Mouse (Mus musculus): ENCODE data around the gene Fam20a.

The Fam20a gene

GRCm38 (mm10) chr11:109721781-109722446, at the start of gene Fam20a:
TSS of gene Fam20a (minus strand) at chr11:109722279.
- DNase-seq (ENCODE audit: low spot score), result no peak

- no peak for DNase-seq (ENCODE audit: low spot score)
These were observed 49.3 kb upstream of the Fam20a start for GRCm38 (mm10) chr11:109771381-109771780.

- no peak for DNase-seq (ENCODE audit: low spot score)
These were observed 48.1 kb upstream of the Fam20a start for GRCm38 (mm10) chr11:109770185-109770584.

GRCm38 (mm10) chr11:109769091-109769490, 47.0 kb upstream of the Fam20a start:
- no peak for DNase-seq (ENCODE audit: low spot score)

GRCm38 (mm10) chr11:109760063-109760462, 38.0 kb upstream of the Fam20a start:
- no peak for DNase-seq (ENCODE audit: low spot score)

- no peak for DNase-seq (ENCODE audit: low spot score)
These were observed 36.6 kb upstream of the Fam20a start for GRCm38 (mm10) chr11:109758616-109759215.

GRCm38 (mm10) chr11:109754105-109754602, 32.1 kb upstream of the Fam20a start:
- DNase-seq (ENCODE audit: low spot score), result no peak

GRCm38 (mm10) chr11:109751636-109752603, 29.8 kb upstream of the Fam20a start:
- DNase-seq (ENCODE audit: low spot score), result no peak

- no peak for DNase-seq (ENCODE audit: low spot score)
These were observed 23.1 kb upstream of the Fam20a start for GRCm38 (mm10) chr11:109745210-109745609.

- DNase-seq (ENCODE audit: low spot score), result no peak
These were observed 15.9 kb upstream of the Fam20a start for GRCm38 (mm10) chr11:109737967-109738366.

- no peak for DNase-seq (ENCODE audit: low spot score)
These were observed 14.3 kb upstream of the Fam20a start for GRCm38 (mm10) chr11:109736406-109736805.

- no peak for DNase-seq (ENCODE audit: low spot score)
These were observed 12.3 kb upstream of the Fam20a start for GRCm38 (mm10) chr11:109734341-109734740.

- DNase-seq (ENCODE audit: low spot score), result no peak
These were observed 10.8 kb upstream of the Fam20a start for GRCm38 (mm10) chr11:109732726-109733438.

GRCm38 (mm10) chr11:109728371-109728770, 6.3 kb upstream of the Fam20a start:
- no peak for DNase-seq (ENCODE audit: low spot score)

GRCm38 (mm10) chr11:109722711-109723110, 632 bp upstream of the Fam20a start:
- no peak for DNase-seq (ENCODE audit: low spot score)

GRCm38 (mm10) chr11:109721320-109721780, 729 bp downstream of the Fam20a start:
- DNase-seq (ENCODE audit: low spot score), result no peak

- DNase-seq (ENCODE audit: low spot score), result no peak
These were observed 1.2 kb downstream of the Fam20a start for GRCm38 (mm10) chr11:109720809-109721319.

- DNase-seq (ENCODE audit: low spot score), result no peak
These were observed 2.7 kb downstream of the Fam20a start for GRCm38 (mm10) chr11:109719399-109719798.

- DNase-seq (ENCODE audit: low spot score), result no peak
These were observed 3.8 kb downstream of the Fam20a start for GRCm38 (mm10) chr11:109717966-109718895.

- no peak for DNase-seq (ENCODE audit: low spot score)
These were observed 4.6 kb downstream of the Fam20a start for GRCm38 (mm10) chr11:109717448-109717847.

Data from urinary bladder, postnatal 10 days (tissue).